Mouse (Mus musculus) thymus, adult 2 months (tissue): ENCODE measurements at regions not wholly inside any gene's neighbourhood (a gene's known extent, or its start where the extent isn't known, plus 50 kb on each side); places are given as distances from the start of the nearest gene placed in this dataset.

Experiments
- DNase-seq: peaks from one replicate; pipeline ENCODE4 v3.0.0; 2021
- H3K27ac ChIP-seq: fragments of 200-500 bp; 2 replicates; pipeline ENCODE4 v1.5.1; 2012; ENCODE audit warnings: low read length, control low read depth; ENCODE audit not compliant: control insufficient read depth, insufficient read depth
- H3K27me3 ChIP-seq: fragments of 200-500 bp; 2 replicates; pipeline ENCODE4 v1.6.1; 2012; ENCODE audit warnings: mild to moderate bottlenecking, low read length, moderate library complexity, mixed read lengths; ENCODE audit not compliant: control insufficient read depth, insufficient read depth
- H3K36me3 ChIP-seq: fragments of 200-500 bp; 2 replicates; pipeline ENCODE4 v1.6.1; 2012; ENCODE audit warnings: mild to moderate bottlenecking, low read length, moderate library complexity; ENCODE audit not compliant: control insufficient read depth, insufficient read depth
- H3K4me1 ChIP-seq: fragments of 200-500 bp; replicated peaks from 2 replicates; pipeline ENCODE4 v1.6.1; 2012; ENCODE audit warnings: low read length; ENCODE audit not compliant: control insufficient read depth, insufficient read depth
- H3K4me3 ChIP-seq: fragments of 200-500 bp; 2 replicates; pipeline ENCODE4 v1.5.1; 2012; ENCODE audit warnings: mild to moderate bottlenecking, low read length, control low read depth, moderate library complexity; ENCODE audit not compliant: control insufficient read depth, insufficient read depth
- CTCF ChIP-seq: fragments of 200-500 bp; IDR thresholded peaks from 2 replicates; pipeline ENCODE4 v1.5.1; 2012; ENCODE audit warnings: mild to moderate bottlenecking, control low read depth, low read length, moderate library complexity, borderline replicate concordance; ENCODE audit not compliant: control insufficient read depth, poor library complexity, insufficient read depth; ENCODE audit errors: extremely low read depth
- POLR2A ChIP-seq: fragments of 200-500 bp; IDR thresholded peaks from 2 replicates; pipeline ENCODE4 v1.6.1; 2012; ENCODE audit warnings: mild to moderate bottlenecking, low read length, control low read depth, moderate library complexity; ENCODE audit not compliant: control insufficient read depth, poor library complexity, insufficient read depth; ENCODE audit errors: extremely low read depth
- WGBS: fragments of 180-500 bp; shearing (Covaris S2); methylation state at CpG from one replicate; pipeline ENCODE4 v1.1.7; 2018; 5-methylcytosine and 5-hydroxymethylcytosine counted together

DNA sequence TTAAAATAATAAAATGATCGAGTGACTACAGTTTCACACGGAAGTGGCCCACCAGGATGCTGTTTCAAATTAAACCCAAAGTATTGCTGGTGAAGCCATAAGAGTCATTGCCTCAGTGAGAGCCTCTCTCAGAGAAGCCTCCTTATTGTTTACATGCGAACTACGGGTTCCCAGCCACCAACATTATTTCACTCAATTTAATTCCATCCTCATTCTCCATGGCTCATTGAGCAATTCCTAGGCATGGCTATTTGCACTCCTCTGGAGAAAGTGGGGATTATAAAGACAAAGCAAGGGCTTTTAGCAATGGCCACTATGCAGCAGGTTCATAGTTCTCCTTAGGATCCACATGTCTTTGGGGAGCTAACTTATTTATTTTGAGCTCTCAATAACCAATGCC lies 646.7 kb upstream of the Intu start:
- 94% methylated on average over 4 of the region's 4 CpGs for WGBS
- no peak overlapping the region for H3K4me3 ChIP-seq
- no peaks in the 10 kb centered on the region for H3K4me1 ChIP-seq
- H3K27me3 ChIP-seq, result no peaks in the 10 kb centered on the region
- TF ChIP-seq POLR2A (no peak), CTCF (no peak)
- no peaks in the 10 kb centered on the region for H3K36me3 ChIP-seq
- no peak for DNase-seq
- no peak overlapping the region for H3K27ac ChIP-seq

DNA sequence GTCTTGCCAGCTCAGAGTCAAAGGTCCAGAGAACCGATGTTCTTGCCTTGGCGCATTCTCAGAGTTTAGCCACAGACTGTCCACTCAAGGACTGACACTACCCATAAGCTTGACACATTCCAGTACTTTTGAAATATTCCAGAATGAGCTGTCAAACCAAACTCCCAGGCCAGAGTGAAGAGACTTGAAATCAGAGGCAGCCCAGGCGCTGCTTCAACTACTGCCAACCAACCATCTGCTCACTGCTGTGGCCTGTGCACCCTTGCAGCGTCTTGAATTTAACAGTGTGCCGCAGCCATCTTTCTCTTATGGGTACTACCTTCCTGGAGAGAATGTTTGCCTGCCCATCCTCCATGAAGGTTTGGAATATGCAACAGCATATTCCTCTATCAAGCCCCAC lies 642.7 kb upstream of the Intu start:
- H3K27ac ChIP-seq, result no peak overlapping the region
- TF ChIP-seq POLR2A, result no peak
- no peak for TF ChIP-seq CTCF
- WGBS, result 94% methylated on average over 5 of the region's 5 CpGs
- H3K36me3 ChIP-seq, result no peaks in the 10 kb centered on the region
- H3K27me3 ChIP-seq, result no peaks in the 10 kb centered on the region
- no peak for DNase-seq
- no peaks in the 10 kb centered on the region for H3K4me1 ChIP-seq
- H3K4me3 ChIP-seq, result no peak overlapping the region

DNA sequence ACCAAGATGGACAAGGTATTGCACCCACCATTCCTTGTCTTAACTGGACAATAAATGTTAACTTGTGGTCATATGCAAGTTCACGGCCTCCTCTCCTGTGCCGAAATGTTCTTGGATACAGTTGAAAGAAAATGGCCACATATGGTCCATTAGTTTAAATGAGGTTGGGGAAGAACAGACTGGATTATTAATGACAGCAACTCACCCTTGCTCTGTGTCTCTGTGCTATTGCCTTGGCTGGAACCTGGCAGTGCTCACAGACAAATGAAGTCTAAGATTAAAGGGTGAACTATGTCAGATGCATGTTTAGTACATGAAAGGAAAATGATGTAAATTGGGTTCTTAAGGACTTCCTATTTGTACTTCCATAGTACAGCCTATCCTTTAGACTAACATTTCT lies 641.9 kb upstream of the Intu start:
- Histone ChIP-seq H3K27me3 (no peaks in the 10 kb centered on the region), H3K4me3 (no peak overlapping the region), H3K27ac (no peak overlapping the region), H3K4me1 (no peaks in the 10 kb centered on the region), H3K36me3 (no peaks in the 10 kb centered on the region)
- DNase-seq, result no peak
- TF ChIP-seq CTCF, result no peak
- no peak for TF ChIP-seq POLR2A
- 96% methylated on average over 2 of the region's 2 CpGs for WGBS

DNA sequence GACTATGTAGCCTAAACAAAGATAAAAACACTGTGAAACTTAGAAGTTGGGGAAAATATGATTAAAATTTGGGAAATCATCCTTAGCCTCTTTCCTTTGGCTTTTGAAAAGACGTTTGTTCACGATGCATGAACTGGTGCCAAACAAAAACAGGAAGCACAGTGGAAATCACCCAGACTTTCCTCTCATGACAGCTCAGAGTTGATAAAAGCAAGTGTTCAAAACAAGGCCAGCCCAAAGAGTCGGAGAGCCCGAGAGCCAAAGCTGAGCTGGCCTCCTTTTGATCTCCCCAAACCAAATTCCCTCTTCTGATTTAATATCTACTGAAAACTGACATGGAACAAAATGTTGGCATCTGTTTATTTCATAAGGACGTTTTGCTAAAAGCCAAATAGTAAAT lies 632.1 kb upstream of the Intu start:
- TF ChIP-seq POLR2A (no peak), CTCF (no peak)
- H3K4me3 ChIP-seq, result no peak overlapping the region
- no peaks in the 10 kb centered on the region for H3K36me3 ChIP-seq
- H3K27ac ChIP-seq, result no peak overlapping the region
- no peak for DNase-seq
- 43% methylated on average over 5 of the region's 5 CpGs for WGBS
- no peaks in the 10 kb centered on the region for H3K27me3 ChIP-seq
- H3K4me1 ChIP-seq, result no peaks in the 10 kb centered on the region

DNA sequence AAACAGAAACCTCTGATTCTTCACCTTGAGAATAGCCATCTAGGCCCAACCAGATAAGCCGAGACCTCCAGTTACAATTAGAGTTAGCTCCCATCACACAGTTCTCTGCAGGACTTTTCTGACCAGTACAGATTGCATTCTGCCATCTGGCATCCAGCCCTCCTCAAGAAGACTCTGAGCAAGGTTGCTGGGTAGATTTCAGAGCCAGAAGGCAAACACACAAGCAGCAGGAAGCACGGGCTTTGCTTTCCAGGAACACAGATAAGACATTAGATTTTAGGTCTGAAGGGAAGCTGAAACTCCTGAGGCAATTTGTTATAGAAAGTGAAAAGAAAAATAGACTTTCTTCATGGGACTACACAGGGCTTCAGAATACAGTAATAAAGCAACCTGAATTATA lies 630.9 kb upstream of the Intu start:
- DNase-seq, result no peak

DNA sequence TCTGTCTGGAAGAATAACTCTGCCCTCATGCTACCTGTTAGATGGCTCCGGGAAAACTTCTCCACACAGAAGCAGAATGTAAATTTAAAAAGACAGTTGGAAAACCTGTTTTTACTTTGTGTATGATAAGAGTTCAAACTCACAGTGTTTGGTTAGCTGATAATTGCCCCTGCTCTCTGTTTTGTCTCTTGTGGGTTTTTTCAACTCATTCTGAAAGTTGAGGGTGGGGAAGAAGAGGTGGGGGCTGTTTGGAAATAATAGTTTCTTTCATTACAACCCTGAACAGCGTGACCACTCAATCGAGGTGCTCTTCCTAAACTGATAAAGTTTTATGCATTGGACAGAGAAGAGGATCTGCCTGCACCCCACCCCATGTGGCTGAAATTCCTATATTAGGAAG lies 626.7 kb upstream of the Intu start:
- DNase-seq, result no peak
- Histone ChIP-seq H3K27ac (no peak overlapping the region), H3K36me3 (no peaks in the 10 kb centered on the region), H3K4me1 (no peaks in the 10 kb centered on the region), H3K4me3 (no peak overlapping the region), H3K27me3 (no peaks in the 10 kb centered on the region)
- 78% methylated on average over 3 of the region's 3 CpGs for WGBS
- TF ChIP-seq CTCF (no peak), POLR2A (no peak)

More for the DNA sequence above, 630.9 kb upstream of the Intu start:
- Histone ChIP-seq H3K27me3 (no peaks in the 10 kb centered on the region), H3K4me3 (no peak overlapping the region), H3K36me3 (no peaks in the 10 kb centered on the region), H3K4me1 (no peaks in the 10 kb centered on the region), H3K27ac (no peak overlapping the region)
- TF ChIP-seq CTCF (no peak), POLR2A (no peak)
- 70% methylated on average over 2 of the region's 2 CpGs for WGBS

DNA sequence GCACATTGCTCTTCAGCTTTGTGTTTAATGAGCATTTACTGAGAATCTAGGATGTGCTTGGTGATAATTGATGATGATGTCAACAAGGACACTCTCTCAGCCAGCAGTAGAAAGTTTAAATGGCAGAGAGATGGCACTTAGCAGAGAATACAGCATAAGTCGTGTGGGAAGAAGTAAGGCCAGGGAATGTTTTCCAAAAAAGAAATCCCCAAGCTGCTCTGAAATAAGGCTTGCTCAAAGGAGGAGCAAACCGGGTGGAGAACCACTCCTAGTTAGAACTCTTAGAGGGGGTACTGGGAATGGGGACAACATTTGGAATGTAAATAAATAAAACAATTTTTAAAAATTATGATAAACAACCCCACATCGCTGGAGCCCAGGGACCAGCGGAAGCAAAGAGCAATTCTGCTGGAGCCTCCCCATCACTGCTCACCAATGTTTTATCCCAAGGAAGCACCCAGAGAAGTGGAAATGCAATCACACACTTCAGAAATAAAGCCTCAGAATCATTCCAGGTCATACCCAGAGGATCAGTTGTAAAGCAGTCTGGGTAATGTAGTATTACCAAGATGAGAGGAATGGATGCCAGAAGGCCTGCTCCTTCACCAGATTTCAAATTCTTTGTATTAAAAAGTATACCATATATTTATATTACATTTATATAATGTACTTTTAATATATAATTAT lies 622.3 kb upstream of the Intu start:
- no peaks in the 10 kb centered on the region for H3K36me3 ChIP-seq
- no peaks in the 10 kb centered on the region for H3K4me1 ChIP-seq
- DNase-seq, result no peak
- 94% methylated on average over 4 of the region's 4 CpGs for WGBS
- TF ChIP-seq POLR2A (no peak), CTCF (no peak)
- no peaks in the 10 kb centered on the region for H3K27me3 ChIP-seq
- no peak overlapping the region for H3K27ac ChIP-seq
- no peak overlapping the region for H3K4me3 ChIP-seq
